Mouse (Mus musculus) embryo, embryonic 9.5 days (tissue): ENCODE results near the gene Sbno2.

Experiments used
- DNase-seq: peaks from one replicate; pipeline ENCODE4 v3.0.0-alpha.2; 2017; ENCODE audit errors: extremely low spot score

Sbno2 gene

DNA sequence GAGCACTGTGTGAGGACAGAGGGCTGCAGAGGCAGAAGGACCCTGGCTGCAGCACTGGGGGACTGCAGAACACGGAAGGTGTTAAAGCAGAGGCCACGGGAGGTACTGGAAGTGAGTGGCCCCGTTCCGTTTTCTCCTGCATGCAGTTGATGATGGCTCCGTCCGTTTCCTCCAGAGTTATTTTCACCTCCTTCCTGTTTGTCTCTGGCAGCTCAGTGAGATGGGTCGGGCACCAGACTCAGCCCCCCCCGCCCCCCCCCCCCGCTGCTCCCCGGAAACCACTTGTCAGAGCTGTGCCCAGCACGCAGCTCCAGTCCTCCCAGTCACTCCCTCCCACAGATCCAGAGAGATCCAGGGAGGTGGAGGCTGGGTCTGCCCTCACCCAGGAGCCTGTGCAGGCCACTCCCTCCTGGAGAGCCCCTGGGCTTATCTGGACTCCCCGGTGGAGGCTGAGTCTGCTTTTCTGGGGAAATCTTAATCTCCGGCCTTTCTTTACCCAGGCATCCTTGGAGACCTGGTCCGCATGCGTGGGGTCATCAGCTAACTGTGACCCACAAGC lies 86.6 kb downstream of the Sbno2 start:
- DNase-seq = peak; percentile 61

DNA sequence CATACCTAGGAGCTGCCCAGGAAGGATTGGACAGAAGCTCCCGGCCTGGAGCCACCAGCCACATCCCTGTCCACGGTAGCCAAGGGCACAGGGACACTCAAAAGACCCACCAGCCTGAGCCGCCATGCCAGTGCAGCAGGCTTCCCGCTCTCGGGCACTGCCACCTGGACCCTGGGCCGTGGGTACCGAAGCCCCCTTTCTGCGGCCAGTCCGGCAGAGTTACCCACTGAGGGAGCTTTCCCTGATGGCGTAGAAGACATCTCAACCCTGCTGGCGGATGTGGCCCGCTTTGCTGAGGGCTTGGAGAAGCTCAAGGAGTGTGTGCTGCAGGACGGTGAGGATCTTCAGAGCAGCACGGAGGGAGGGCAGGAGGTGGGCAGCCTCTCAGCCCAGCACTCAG lies 87.6 kb downstream of the Sbno2 start:
- DNase-seq = no peak

GRCm38 (mm10) chr10:80017361-80017760 lies 88.0 kb downstream of the Sbno2 start:
- DNase-seq = no peak

GRCm38 (mm10) chr10:80016931-80017330 lies 88.4 kb downstream of the Sbno2 start:
- DNase-seq = no peak

DNA sequence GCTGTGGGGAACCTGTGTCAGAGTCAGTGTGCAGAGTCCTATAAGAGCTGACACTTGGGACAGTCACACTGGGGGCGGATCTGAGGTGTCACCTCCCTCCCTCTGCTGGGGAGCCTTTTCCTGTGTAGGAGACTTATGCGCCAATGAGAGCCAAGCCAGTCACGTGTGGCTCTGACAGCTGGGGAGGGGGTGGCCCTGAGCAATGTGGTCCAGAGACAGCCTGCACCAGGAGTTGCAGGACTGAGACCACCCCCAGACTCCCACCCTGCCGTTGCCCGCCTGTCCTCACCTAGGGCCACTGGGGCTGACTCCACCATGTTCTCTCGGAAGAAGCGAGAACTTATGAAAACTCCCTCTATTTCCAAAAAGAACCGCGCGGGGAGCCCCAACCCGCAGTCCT lies 88.9 kb downstream of the Sbno2 start, which contains the start of gene Arhgap45:
Gene Arhgap45, plus strand, starts transcription at position 143 of the 400 bp plus-strand sequence.
- DNase-seq = no peak

DNA sequence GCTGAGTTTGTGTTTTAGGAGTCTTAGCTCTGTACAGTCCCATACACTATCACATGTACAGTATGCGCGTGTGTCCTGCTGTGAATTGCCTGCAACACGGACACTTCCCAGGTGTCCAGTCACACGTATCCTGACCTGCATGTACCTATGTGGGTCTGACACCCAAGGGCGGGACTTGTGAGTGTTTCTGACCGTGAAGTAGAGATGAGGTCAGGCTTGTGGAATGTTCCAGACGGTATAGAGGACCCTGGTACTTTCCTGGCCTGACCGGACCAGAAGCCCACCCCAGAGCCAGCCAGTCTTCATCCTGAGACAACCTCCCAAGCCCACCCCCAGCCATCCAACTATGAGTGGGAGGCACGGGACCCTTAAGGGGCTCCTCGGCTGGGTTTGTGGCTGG lies 89.8 kb downstream of the Sbno2 start:
- DNase-seq = no peak

DNA sequence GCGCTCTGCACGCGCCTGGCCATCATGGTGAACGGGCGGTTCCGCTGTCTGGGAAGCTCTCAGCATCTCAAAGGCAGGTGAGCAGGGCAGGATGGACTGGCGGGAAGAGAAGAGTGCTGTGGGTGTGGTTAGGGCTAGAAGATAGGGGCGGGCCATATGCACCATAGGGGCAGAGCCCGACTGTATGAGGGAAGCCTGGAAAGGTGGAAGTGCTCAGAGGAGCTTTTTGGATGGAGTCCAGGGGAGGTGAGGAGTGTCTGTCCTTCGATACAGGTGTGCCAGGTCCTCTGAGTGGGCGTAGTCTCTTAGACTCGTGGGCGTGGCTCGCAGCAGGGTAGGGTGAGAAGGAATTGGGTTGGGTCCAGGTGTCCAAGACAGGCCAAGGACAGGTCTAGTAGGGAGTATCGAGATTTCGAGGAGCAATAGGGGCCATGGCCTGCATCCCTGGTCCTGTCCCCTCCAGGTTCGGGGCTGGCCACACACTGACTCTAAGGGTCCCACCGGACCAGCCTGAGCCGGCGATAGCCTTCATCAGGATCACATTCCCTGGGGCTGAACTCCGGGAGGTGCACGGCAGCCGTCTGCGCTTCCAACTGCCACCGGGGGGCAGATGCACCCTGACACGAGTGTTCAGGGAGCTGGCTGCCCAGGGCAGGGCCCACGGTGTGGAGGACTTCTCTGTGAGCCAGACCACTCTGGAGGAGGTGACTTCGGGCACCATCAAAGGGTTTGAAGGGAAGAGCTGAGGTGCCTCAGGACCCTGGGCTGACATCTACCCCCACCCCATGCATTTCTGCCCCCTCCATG lies 90.7 kb downstream of the Sbno2 start:
- no peak for DNase-seq

DNA sequence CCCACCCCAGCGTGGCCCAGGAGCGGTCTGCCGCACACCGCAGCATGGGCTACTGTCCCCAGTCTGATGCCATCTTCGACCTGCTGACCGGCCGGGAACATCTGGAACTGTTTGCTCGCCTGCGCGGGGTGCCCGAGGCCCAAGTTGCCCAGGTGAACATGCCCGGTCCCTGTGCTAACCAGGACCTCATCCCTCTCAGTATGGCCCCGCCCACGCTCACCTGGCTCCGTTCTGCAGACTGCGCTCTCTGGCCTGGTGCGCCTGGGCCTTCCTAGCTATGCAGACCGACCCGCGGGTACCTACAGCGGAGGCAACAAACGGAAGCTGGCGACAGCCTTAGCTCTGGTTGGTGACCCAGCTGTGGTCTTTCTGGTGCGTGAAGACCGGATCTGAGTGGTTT lies 91.8 kb downstream of the Sbno2 start:
- DNase-seq = no peak

DNA sequence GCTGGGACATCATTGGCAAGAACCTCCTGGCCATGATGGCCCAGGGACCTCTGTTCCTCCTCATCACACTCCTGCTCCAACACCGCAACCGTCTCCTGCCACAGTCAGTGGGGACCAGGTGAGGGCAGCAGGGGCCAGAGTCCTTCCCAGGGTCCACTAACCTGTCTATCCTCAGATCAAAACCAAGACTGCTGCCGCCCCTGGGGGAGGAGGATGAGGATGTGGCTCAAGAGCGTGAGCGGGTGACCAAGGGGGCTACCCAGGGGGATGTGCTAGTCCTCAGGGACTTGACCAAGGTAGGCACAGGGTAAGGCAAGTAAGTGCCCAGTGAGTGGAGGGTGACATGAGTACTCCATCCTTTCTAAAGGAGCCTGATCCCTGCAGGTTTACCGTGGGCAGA lies 93.6 kb downstream of the Sbno2 start:
- no peak for DNase-seq
